Mouse (Mus musculus) limb, embryonic 12.5 days (tissue): ENCODE data around the gene Gm136. TPM values are rescaled to one million over a fixed set of nuclear protein-coding genes. Genes with fewer than 3 reads are reported as not detected.
A peak's percentile ranks its signal among the peaks of the same experiment; 100 is the strongest.

Source experiments
- ATAC-seq: fragments of 200-750 bp; cut with Nextera tagmentation; 2 replicates; pipeline ENCODE4 v1.8.0; 2017; ENCODE audit warnings: low read depth, moderate TSS enrichment; ENCODE audit not compliant: insufficient number of reproducible peaks, insufficient read depth, low FRiP score, low TSS enrichment
- H3K27ac ChIP-seq: fragments of 300-500 bp; sonication (generic); 2 replicates; pipeline ENCODE4 v1.5.1; 2016; ENCODE audit warnings: mild to moderate bottlenecking, moderate library complexity
- H3K27me3 ChIP-seq: fragments of 300-500 bp; sonication (generic); 2 replicates; pipeline ENCODE4 v1.6.1; 2016; ENCODE audit warnings: mild to moderate bottlenecking, moderate library complexity
- H3K36me3 ChIP-seq: fragments of 300-500 bp; sonication (generic); 2 replicates; pipeline ENCODE4 v1.6.1; 2016; ENCODE audit warnings: mild to moderate bottlenecking, moderate library complexity
- H3K4me1 ChIP-seq: fragments of 300-500 bp; sonication (generic); replicated peaks from 2 replicates; pipeline ENCODE4 v1.6.1; 2016
- H3K4me2 ChIP-seq: fragments of 300-500 bp; sonication (generic); 2 replicates; pipeline ENCODE4 v1.6.1; 2016; ENCODE audit warnings: mild to moderate bottlenecking, moderate library complexity
- H3K4me3 ChIP-seq: fragments of 300-500 bp; sonication (generic); replicated peaks from 2 replicates; pipeline ENCODE4 v1.5.1; 2016; ENCODE audit warnings: mild to moderate bottlenecking
- H3K9ac ChIP-seq: fragments of 300-500 bp; sonication (generic); replicated peaks from 2 replicates; pipeline ENCODE4 v1.6.1; 2016; ENCODE audit warnings: mild to moderate bottlenecking, moderate library complexity
- H3K9me3 ChIP-seq: fragments of 300-500 bp; sonication (generic); 2 replicates; pipeline ENCODE4 v1.6.1; 2016; ENCODE audit warnings: mild to moderate bottlenecking, moderate library complexity
- WGBS: fragments of 180-500 bp; shearing (Covaris S2); methylation state at CpG from one replicate; pipeline ENCODE4 v1.1.7; 2016; 5-methylcytosine and 5-hydroxymethylcytosine counted together
- polyA plus RNA-seq: library from polyadenylated mRNA; unstranded; fragments of >200 nt; fragmentation: Nextera tagmentation; extraction: Ambion mirVana; gene quantifications from 2 replicates; pipeline ENCODE4 v1.2.1, GENCODE M21; 2016

Gene Gm136
- not detected in 2 replicates for polyA plus RNA-seq

GRCm38 (mm10) chr4:34756163-34756562 lies at the start of gene Gm136:
TSS of gene Gm136 (minus strand) at chr4:34756263.
- H3K9me3 ChIP-seq = no peaks in the 10 kb centered on the region
- no peak within 1 kb of the TSS for H3K4me3 ChIP-seq
- no peaks in the 10 kb centered on the region for H3K36me3 ChIP-seq
- H3K27me3 ChIP-seq = no peaks in the 10 kb centered on the region
- H3K4me2 ChIP-seq = no peak within 1 kb of the TSS
- no peak for ATAC-seq
- no peak within 1 kb of the TSS for H3K27ac ChIP-seq
- no peak within 1 kb of the TSS for H3K9ac ChIP-seq
- 88% methylated on average over 1 of the region's 1 CpGs for WGBS
- no peaks in the 10 kb centered on the region for H3K4me1 ChIP-seq

- Histone ChIP-seq H3K9ac (no peak overlapping the region), H3K36me3 (peaks cover 25% of the 10 kb centered on the region), H3K9me3 (no peaks in the 10 kb centered on the region), H3K4me3 (no peak overlapping the region), H3K4me2 (no peak overlapping the region), H3K4me1 (peaks cover 4% of the 10 kb centered on the region), H3K27ac (no peak overlapping the region), H3K27me3 (no peaks in the 10 kb centered on the region)
- no peak for ATAC-seq
- WGBS = 85% methylated on average over 14 of the region's 14 CpGs
These were observed 45.3 kb upstream of the Gm136 start for GRCm38 (mm10) chr4:34801166-34802034.

- Histone ChIP-seq H3K27me3 (no peaks in the 10 kb centered on the region), H3K27ac (no peak overlapping the region), H3K4me1 (peaks cover 20% of the 10 kb centered on the region), H3K9me3 (no peaks in the 10 kb centered on the region), H3K9ac (no peak overlapping the region), H3K36me3 (peaks cover 9% of the 10 kb centered on the region; the same call in 1 of the 2 replicates), H3K4me3 (no peak overlapping the region), H3K4me2 (no peak overlapping the region)
- no peak for ATAC-seq
- WGBS = 97% methylated on average over 2 of the region's 2 CpGs
These were observed 41.9 kb upstream of the Gm136 start for GRCm38 (mm10) chr4:34798005-34798404.

GRCm38 (mm10) chr4:34797294-34797983 lies 41.4 kb upstream of the Gm136 start:
- H3K4me1 ChIP-seq = peaks cover 20% of the 10 kb centered on the region
- 0 out of 2 replicates have a peak, but pooled peaks cover 6% of the 10 kb centered on the region for H3K36me3 ChIP-seq
- 77% methylated on average over 8 of the region's 8 CpGs for WGBS
- 0 out of 2 replicates have a peak overlapping the region, but pooled peaks have one; percentile 35 for H3K27ac ChIP-seq
- no peaks in the 10 kb centered on the region for H3K9me3 ChIP-seq
- no peak overlapping the region for H3K4me2 ChIP-seq
- ATAC-seq = no peak
- H3K9ac ChIP-seq = no peak overlapping the region
- H3K27me3 ChIP-seq = no peaks in the 10 kb centered on the region
- H3K4me3 ChIP-seq = no peak overlapping the region

- 83% methylated on average over 5 of the region's 5 CpGs for WGBS
- Histone ChIP-seq H3K27me3 (no peaks in the 10 kb centered on the region), H3K9me3 (no peaks in the 10 kb centered on the region), H3K4me3 (no peak overlapping the region), H3K4me2 (no peak overlapping the region), H3K9ac (no peak overlapping the region), H3K27ac (no peak overlapping the region), H3K36me3 (no peaks in the 10 kb centered on the region), H3K4me1 (peaks cover 20% of the 10 kb centered on the region)
- ATAC-seq = no peak
These were observed 40.2 kb upstream of the Gm136 start for GRCm38 (mm10) chr4:34796294-34796693.

- WGBS = 80% methylated on average over 3 of the region's 3 CpGs
- ATAC-seq = no peak
These were observed 30.4 kb upstream of the Gm136 start for GRCm38 (mm10) chr4:34786476-34786875.

GRCm38 (mm10) chr4:34785646-34786045 lies 29.6 kb upstream of the Gm136 start:
- Histone ChIP-seq H3K9me3 (no peaks in the 10 kb centered on the region), H3K9ac (no peak overlapping the region), H3K4me3 (no peak overlapping the region), H3K4me2 (no peak overlapping the region), H3K27ac (no peak overlapping the region), H3K27me3 (no peaks in the 10 kb centered on the region), H3K4me1 (no peaks in the 10 kb centered on the region), H3K36me3 (no peaks in the 10 kb centered on the region)
- 53% methylated on average over 2 of the region's 2 CpGs for WGBS
- ATAC-seq = no peak

More at GRCm38 (mm10) chr4:34786476-34786875, 30.4 kb upstream of the Gm136 start:
- H3K4me3 ChIP-seq = no peak overlapping the region
- H3K27me3 ChIP-seq = no peaks in the 10 kb centered on the region
- no peaks in the 10 kb centered on the region for H3K4me1 ChIP-seq
- no peaks in the 10 kb centered on the region for H3K9me3 ChIP-seq
- no peaks in the 10 kb centered on the region for H3K36me3 ChIP-seq
- no peak overlapping the region for H3K4me2 ChIP-seq
- H3K27ac ChIP-seq = no peak overlapping the region
- H3K9ac ChIP-seq = no peak overlapping the region

GRCm38 (mm10) chr4:34784865-34785264 lies 28.8 kb upstream of the Gm136 start:
- Histone ChIP-seq H3K27me3 (no peaks in the 10 kb centered on the region), H3K9me3 (no peaks in the 10 kb centered on the region), H3K4me3 (no peak overlapping the region), H3K36me3 (no peaks in the 10 kb centered on the region), H3K4me2 (no peak overlapping the region), H3K4me1 (no peaks in the 10 kb centered on the region), H3K27ac (no peak overlapping the region), H3K9ac (no peak overlapping the region)
- peak; percentile 68; the same call in 1 of the 2 replicates for ATAC-seq
- WGBS = 50% methylated on average over 5 of the region's 5 CpGs

GRCm38 (mm10) chr4:34782730-34783129 lies 26.7 kb upstream of the Gm136 start:
- H3K27ac ChIP-seq = no peak overlapping the region
- no peak for ATAC-seq
- H3K36me3 ChIP-seq = no peaks in the 10 kb centered on the region
- WGBS = 39% methylated on average over 4 of the region's 4 CpGs
- no peak overlapping the region for H3K4me2 ChIP-seq
- no peaks in the 10 kb centered on the region for H3K4me1 ChIP-seq
- no peaks in the 10 kb centered on the region for H3K9me3 ChIP-seq
- no peak overlapping the region for H3K9ac ChIP-seq
- no peak overlapping the region for H3K4me3 ChIP-seq
- H3K27me3 ChIP-seq = no peaks in the 10 kb centered on the region

- 0 out of 2 replicates have a peak, but pooled peaks cover 3% of the 10 kb centered on the region for H3K4me1 ChIP-seq
- H3K4me3 ChIP-seq = peak within 1 kb of the TSS; percentile 58
- no peaks in the 10 kb centered on the region for H3K36me3 ChIP-seq
- H3K4me2 ChIP-seq = peak within 1 kb of the TSS; percentile 66
- H3K27ac ChIP-seq = peak within 1 kb of the TSS; percentile 78
- no peaks in the 10 kb centered on the region for H3K9me3 ChIP-seq
- 6% methylated on average over 40 of the region's 40 CpGs for WGBS
- ATAC-seq = peak; percentile 88
- H3K27me3 ChIP-seq = peaks cover 8% of the 10 kb centered on the region
- peak within 1 kb of the TSS; percentile 68 for H3K9ac ChIP-seq
These were observed 21.8 kb upstream of the Gm136 start, which contains the start of gene Smim8 for GRCm38 (mm10) chr4:34777677-34778527. TSS of gene Smim8 (minus strand) at chr4:34778423.
